Mouse (Mus musculus): ENCODE measurements around the gene Bicd2. TPM values are rescaled to one million over a fixed set of nuclear protein-coding genes. Genes with fewer than 3 reads are reported as not detected.

The Bicd2 gene
- polyA plus RNA-seq, 1 experiment from 2014 or later: 38.7 TPM

DNA sequence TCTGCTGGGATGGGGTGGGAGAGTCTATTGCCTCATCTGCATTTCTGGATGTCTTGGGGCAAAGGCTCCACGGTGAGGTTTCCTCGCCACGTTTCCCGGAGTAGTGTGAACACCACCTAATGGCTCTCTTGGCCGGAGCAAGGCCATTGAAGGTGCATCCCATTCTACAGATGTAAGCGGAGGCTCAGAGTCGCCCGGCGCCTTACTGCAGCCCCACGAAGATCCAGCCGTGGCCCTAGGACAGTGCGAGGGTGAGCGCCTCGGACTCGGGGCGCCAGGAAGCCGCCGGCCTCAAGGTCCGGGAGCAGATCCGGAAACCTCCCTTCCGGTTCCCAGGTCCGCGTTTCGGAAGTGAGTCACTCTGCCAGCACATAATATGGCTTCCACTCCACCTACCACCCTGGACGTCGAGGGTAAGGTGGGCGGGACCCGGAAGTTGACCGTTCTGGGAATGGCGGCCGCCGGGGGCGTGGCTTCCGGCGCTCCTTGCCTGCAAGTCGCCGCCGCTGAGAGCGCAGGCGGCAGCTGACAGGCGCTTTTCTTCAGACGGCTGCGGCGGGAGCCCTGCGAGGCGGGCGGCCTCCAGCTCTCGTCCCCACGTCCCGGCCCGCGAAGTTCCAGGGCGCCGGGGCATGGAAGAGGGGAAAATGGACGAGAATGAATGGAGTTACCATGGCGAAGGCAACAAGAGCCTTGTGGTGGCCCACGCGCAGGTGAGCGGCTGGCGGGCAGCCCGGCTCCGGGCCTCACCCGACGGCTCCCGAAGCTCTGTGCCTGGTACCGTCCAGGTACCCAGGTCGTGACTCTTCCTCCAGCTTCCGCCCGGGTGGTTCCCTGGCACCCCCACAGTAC lies 79.6 kb downstream of the Bicd2 start, which contains the start of gene Ippk:
Gene Ippk (plus strand): TSS at position 496 of the 852 bp plus-strand sequence.
- H3K4me3 ChIP-seq: peak within 1 kb of the TSS; percentile 93
- peaks cover 28% of the 10 kb centered on the region for H3K4me1 ChIP-seq
- peaks cover 8% of the 10 kb centered on the region; the same call in 1 of the 2 replicates for H3K27me3 ChIP-seq (replicated peaks)
- H3K36me3 ChIP-seq: no peaks in the 10 kb centered on the region
- no peaks in the 10 kb centered on the region for H3K9me3 ChIP-seq
- peak within 1 kb of the TSS; percentile 99 for H3K4me2 ChIP-seq
- H3K27ac ChIP-seq (replicated peaks): peak within 1 kb of the TSS; percentile 87
- under 1% methylated on average over 69 of the region's 69 CpGs for WGBS
- H3K9ac ChIP-seq: peak within 1 kb of the TSS; percentile 90
- ATAC-seq (ENCODE audit: extremely low read depth, insufficient number of reproducible peaks, low FRiP score, low TSS enrichment): peak; percentile 93

GRCm38 (mm10) chr13:49421606-49421917 lies 80.2 kb downstream of the Bicd2 start:
- Histone ChIP-seq H3K4me3 (peak overlapping the region; percentile 93), H3K36me3 (no peaks in the 10 kb centered on the region), H3K9ac (peak overlapping the region; percentile 90), H3K27ac (replicated peaks) (peak overlapping the region; percentile 78), H3K4me1 (peaks cover 29% of the 10 kb centered on the region), H3K4me2 (peak overlapping the region; percentile 99), H3K27me3 (replicated peaks) (peaks cover 8% of the 10 kb centered on the region; the same call in 1 of the 2 replicates), H3K9me3 (no peaks in the 10 kb centered on the region)
- no peak for ATAC-seq (ENCODE audit: extremely low read depth, insufficient number of reproducible peaks, low FRiP score, low TSS enrichment)
- 1% methylated on average over 15 of the region's 15 CpGs for WGBS

GRCm38 (mm10) chr13:49421959-49422358 lies 80.6 kb downstream of the Bicd2 start:
- Histone ChIP-seq H3K27ac (replicated peaks) (no peak overlapping the region), H3K27me3 (replicated peaks) (peaks cover 8% of the 10 kb centered on the region; the same call in 1 of the 2 replicates), H3K9ac (peak overlapping the region; percentile 90), H3K9me3 (no peaks in the 10 kb centered on the region), H3K4me3 (peak overlapping the region; percentile 93), H3K36me3 (no peaks in the 10 kb centered on the region), H3K4me2 (peak overlapping the region; percentile 99), H3K4me1 (peaks cover 33% of the 10 kb centered on the region)
- WGBS: 17% methylated on average over 4 of the region's 4 CpGs
- ATAC-seq (ENCODE audit: extremely low read depth, insufficient number of reproducible peaks, low FRiP score, low TSS enrichment): no peak

DNA sequence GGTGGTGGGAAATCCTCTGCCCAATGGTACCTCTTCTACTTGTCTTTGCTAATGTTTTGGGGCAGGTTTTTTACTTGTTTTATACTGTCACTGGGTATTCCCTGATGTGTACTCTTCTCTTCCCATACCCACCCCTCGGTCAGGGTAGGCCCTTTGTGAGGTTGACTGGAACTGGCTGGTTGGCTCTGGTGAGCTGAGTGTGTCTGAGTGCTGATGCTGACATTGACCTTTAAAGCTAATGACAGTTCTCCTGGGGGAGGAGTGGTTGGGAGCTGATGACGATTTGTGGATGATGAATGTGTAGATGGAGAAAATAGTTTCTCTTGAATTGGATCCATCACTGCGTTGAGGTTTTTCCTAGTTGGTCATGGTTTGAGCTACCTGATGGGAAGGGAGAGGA lies 85.4 kb downstream of the Bicd2 start:
- H3K4me1 ChIP-seq: peaks cover 58% of the 10 kb centered on the region
- ATAC-seq (ENCODE audit: extremely low read depth, insufficient number of reproducible peaks, low FRiP score, low TSS enrichment): no peak
- H3K36me3 ChIP-seq: no peaks in the 10 kb centered on the region
- no peak overlapping the region for H3K9ac ChIP-seq
- H3K27ac ChIP-seq (replicated peaks): no peak overlapping the region
- no peaks in the 10 kb centered on the region for H3K9me3 ChIP-seq
- H3K27me3 ChIP-seq (replicated peaks): no peaks in the 10 kb centered on the region
- H3K4me3 ChIP-seq: no peak overlapping the region
- 79% methylated on average over 3 of the region's 3 CpGs for WGBS
- H3K4me2 ChIP-seq: no peak overlapping the region

- 76% methylated on average over 1 of the region's 1 CpGs for WGBS
- Histone ChIP-seq H3K36me3 (peaks cover 13% of the 10 kb centered on the region), H3K4me1 (peaks cover 44% of the 10 kb centered on the region), H3K27ac (replicated peaks) (no peak overlapping the region), H3K4me3 (no peak overlapping the region), H3K4me2 (no peak overlapping the region), H3K9me3 (no peaks in the 10 kb centered on the region), H3K9ac (no peak overlapping the region), H3K27me3 (replicated peaks) (no peaks in the 10 kb centered on the region)
- ATAC-seq (ENCODE audit: extremely low read depth, insufficient number of reproducible peaks, low FRiP score, low TSS enrichment): no peak
These were observed 86.8 kb downstream of the Bicd2 start for GRCm38 (mm10) chr13:49428042-49428675.

DNA sequence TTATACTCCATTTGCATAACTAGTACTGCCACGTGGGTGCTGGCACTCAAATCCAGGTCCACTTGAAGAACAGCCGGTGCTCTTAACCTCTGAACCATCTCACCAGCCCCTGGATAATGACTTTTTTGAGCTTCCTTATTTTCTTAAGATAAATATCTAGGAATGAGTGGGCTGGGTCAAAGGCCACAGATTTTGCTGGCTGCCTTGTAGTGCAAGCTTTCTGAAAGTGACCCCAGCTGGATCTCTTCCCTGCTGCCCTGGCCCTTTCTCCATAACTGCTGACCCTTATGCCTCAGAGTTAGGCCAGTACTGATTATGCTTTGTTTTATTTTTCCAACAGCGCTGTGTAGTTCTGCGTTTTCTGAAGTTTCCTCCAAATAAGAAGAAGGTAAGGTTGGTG lies 89.1 kb downstream of the Bicd2 start:
- Histone ChIP-seq H3K4me3 (no peak overlapping the region), H3K36me3 (peaks cover 36% of the 10 kb centered on the region), H3K4me2 (no peak overlapping the region), H3K27ac (replicated peaks) (no peak overlapping the region), H3K27me3 (replicated peaks) (no peaks in the 10 kb centered on the region), H3K4me1 (peaks cover 42% of the 10 kb centered on the region), H3K9ac (no peak overlapping the region), H3K9me3 (no peaks in the 10 kb centered on the region)
- no peak for ATAC-seq (ENCODE audit: extremely low read depth, insufficient number of reproducible peaks, low FRiP score, low TSS enrichment)
- 66% methylated on average over 4 of the region's 4 CpGs for WGBS

DNA sequence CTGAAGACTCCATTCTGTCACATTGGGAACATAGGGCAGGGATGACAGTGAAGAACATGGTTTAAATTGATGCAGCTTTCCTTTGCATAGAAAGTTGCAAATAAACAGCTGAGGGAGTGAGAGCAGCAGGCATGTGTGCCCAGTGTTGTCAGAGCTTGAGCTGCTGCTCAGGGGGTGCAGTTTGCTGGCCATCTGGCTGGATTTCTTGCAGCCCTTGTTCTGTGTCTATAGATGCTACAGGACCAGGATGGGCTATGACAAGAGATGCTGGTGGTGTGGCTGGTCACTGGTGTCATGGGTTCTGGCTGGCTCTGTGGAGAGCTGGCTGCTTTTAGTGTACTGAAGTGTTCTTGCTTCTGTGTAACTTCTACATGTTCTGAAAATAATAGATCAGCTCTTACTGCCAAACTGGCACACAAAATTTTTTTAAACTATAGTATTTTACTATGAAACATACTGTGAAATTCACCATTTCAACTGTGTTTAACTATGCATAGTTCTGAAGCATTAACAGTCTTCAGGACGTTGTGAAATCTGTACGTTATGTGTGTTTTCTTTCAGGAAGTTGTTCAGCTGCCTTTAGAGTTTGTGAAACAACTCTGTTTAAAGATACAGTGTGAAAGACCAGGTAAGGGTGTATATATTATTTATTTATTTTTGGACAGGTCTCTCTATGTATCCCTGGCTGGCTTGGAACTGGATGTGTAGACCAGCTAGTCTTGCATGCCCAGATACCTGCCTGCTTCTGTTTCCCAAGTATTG lies 92.1 kb downstream of the Bicd2 start:
- H3K4me2 ChIP-seq: no peak overlapping the region
- peaks cover 63% of the 10 kb centered on the region for H3K36me3 ChIP-seq
- H3K4me3 ChIP-seq: no peak overlapping the region
- H3K9ac ChIP-seq: no peak overlapping the region
- WGBS: 87% methylated on average over 2 of the region's 2 CpGs
- no peak overlapping the region for H3K27ac ChIP-seq (replicated peaks)
- H3K4me1 ChIP-seq: peaks cover 42% of the 10 kb centered on the region
- H3K27me3 ChIP-seq (replicated peaks): no peaks in the 10 kb centered on the region
- no peak for ATAC-seq (ENCODE audit: extremely low read depth, insufficient number of reproducible peaks, low FRiP score, low TSS enrichment)
- no peaks in the 10 kb centered on the region for H3K9me3 ChIP-seq

GRCm38 (mm10) chr13:49435745-49436144 lies 94.4 kb downstream of the Bicd2 start:
- Histone ChIP-seq H3K4me2 (no peak overlapping the region), H3K27me3 (replicated peaks) (no peaks in the 10 kb centered on the region), H3K9ac (peak overlapping the region; percentile 3; the same call in 1 of the 2 replicates), H3K9me3 (no peaks in the 10 kb centered on the region), H3K4me1 (peaks cover 30% of the 10 kb centered on the region), H3K4me3 (no peak overlapping the region), H3K36me3 (peaks cover 75% of the 10 kb centered on the region), H3K27ac (replicated peaks) (peak overlapping the region; percentile 74)
- ATAC-seq (ENCODE audit: extremely low read depth, insufficient number of reproducible peaks, low FRiP score, low TSS enrichment): no peak
- 84% methylated on average over 1 of the region's 1 CpGs for whole genome bisulfite sequencing

DNA sequence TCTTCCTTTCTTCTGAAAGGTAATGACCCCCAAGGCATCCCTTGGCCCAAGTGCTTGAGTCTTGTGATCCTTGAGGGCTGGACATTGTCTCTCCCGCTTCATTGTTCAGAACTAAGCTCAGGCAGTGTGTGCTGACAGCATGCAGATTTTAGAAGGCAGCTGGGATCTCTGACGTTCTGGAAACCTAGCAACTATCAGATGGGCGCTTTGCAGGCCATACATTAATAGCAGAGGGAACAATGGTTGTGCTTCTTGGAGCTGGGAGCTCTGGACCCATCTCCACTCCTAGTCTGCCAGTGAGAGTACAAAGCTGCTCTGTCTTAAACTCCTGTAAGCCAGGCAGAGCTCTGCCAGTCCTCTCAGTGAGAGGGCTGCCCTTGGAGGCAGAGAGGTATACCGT lies 94.8 kb downstream of the Bicd2 start:
- H3K27ac ChIP-seq (replicated peaks): peak overlapping the region; percentile 74
- peak overlapping the region; percentile 3 for H3K9ac ChIP-seq
- no peaks in the 10 kb centered on the region for H3K9me3 ChIP-seq
- no peak overlapping the region for H3K4me3 ChIP-seq
- no peaks in the 10 kb centered on the region for H3K27me3 ChIP-seq (replicated peaks)
- WGBS: 44% methylated on average over 4 of the region's 4 CpGs
- peaks cover 28% of the 10 kb centered on the region for H3K4me1 ChIP-seq
- ATAC-seq (ENCODE audit: extremely low read depth, insufficient number of reproducible peaks, low FRiP score, low TSS enrichment): no peak
- H3K36me3 ChIP-seq: peaks cover 77% of the 10 kb centered on the region
- H3K4me2 ChIP-seq: peak overlapping the region; percentile 12; the same call in 1 of the 2 replicates
